Mouse (Mus musculus): ENCODE results near the gene Scd2.

DNA sequence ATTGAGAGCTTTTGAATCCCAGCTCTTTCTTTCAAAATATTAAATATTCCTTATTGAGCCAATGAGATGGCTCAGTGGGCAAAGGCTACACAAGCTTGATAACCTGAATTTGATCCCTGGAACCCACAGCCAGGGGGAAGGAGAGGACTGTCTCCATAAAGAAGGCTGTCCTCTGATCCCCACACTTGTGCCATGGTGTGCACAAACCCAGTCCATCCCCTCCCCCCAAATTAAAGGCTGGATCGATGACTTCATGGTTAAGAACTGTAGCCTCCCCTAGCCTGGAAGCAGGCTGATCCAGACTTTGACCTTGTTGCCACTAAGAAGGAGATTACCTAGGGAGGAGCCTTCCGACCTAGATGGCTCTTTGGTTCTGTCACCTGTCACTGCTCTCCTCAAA lies 28.2 kb downstream of the Scd2 start:
- TF ChIP-seq EP300 (IDR thresholded peaks at IDR 0.05; ENCODE audit: low read depth): no peak
- TF ChIP-seq CTCF (IDR thresholded peaks at IDR 0.05; ENCODE audit: low read depth): no peak
